Mouse (Mus musculus): ENCODE measurements around the gene Dpp4. TPM values are rescaled to one million over a fixed set of nuclear protein-coding genes. Genes with fewer than 3 reads are reported as not detected.

Gene Dpp4
- polyA plus RNA-seq, 1 experiment from 2014 or later, result 0.88 TPM

DNA sequence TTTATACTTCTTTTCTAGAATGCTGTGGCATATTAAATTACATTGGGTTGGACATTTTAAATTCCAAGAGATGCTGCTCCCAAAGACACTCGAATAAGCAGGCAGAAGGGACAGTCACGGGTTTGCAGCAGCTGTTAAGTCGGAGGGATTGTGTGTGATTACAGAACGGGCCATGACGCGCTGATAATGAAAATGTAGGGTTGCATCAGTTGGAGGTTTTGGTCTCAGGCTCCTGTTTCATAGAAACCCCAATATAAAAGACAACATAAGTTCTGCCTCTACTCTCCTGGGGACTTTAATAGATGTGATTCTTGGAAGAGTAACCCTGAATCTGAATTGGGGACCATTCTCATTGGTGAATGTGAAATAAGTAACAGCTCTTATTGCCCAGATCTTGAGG lies 38.3 kb upstream of the Dpp4 start:
- Histone ChIP-seq H3K27me3 (ENCODE audit: control insufficient read depth, insufficient read depth, low read length) (no peaks in the 10 kb centered on the region), H3K4me3 (ENCODE audit: low read depth, low read length) (no peak overlapping the region), H3K4me2 (ENCODE audit: low read depth, low read length) (no peak overlapping the region), H3K4me1 (ENCODE audit: control insufficient read depth, insufficient read depth, low read length) (no peaks in the 10 kb centered on the region), H3K9me3 (replicated peaks; ENCODE audit: control insufficient read depth, low read length) (no peaks in the 10 kb centered on the region), H3K36me3 (replicated peaks; ENCODE audit: control insufficient read depth, insufficient read depth, low read depth, low read length) (no peaks in the 10 kb centered on the region), H3K27ac (replicated peaks; ENCODE audit: low read depth, low read length) (no peak overlapping the region), H3K9ac (replicated peaks; ENCODE audit: low read length) (no peak overlapping the region)
- DNase-seq (ENCODE audit: low spot score), result no peak
- ATAC-seq (replicated peaks; ENCODE audit: insufficient number of reproducible peaks, low FRiP score, low TSS enrichment, low read depth), result no peak
- 89% methylated on average over 6 of the region's 6 CpGs for WGBS

DNA sequence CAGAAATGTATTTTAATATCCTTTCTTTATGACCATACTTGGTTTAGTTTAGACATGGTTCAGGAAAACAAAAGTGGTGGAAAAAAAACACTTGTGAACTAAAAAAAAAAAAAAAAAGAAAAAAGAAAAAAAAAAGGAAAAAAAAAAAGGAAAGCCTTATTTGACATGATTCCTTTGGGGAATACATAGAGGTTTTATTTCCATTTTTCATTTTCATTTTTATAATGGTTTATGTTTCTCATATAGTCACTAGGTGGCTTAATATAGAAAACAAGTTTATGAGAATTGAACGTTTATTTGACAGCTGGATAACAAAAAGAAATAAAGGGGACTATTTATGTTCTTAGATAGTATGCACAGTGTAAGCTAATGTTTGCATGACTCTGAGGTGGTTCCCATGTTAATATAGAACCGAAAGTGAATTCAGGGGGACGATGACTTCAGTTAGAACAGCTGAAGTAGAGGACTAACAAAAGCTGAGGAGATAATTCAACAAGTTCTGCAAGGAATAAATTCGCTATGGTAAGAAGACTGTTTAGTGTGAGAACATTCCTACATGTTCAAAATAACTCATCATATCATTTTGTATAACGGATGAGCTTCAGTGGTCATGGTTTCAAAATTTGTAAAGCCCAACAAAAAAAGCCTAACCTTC lies 37.8 kb upstream of the Dpp4 start:
- H3K36me3 ChIP-seq (replicated peaks; ENCODE audit: control insufficient read depth, insufficient read depth, low read depth, low read length), result no peaks in the 10 kb centered on the region
- H3K27ac ChIP-seq (replicated peaks; ENCODE audit: low read depth, low read length), result no peak overlapping the region
- H3K9me3 ChIP-seq (replicated peaks; ENCODE audit: control insufficient read depth, low read length), result no peaks in the 10 kb centered on the region
- H3K4me1 ChIP-seq (ENCODE audit: control insufficient read depth, insufficient read depth, low read length), result no peaks in the 10 kb centered on the region
- H3K4me3 ChIP-seq (ENCODE audit: low read depth, low read length), result no peak overlapping the region
- ATAC-seq (replicated peaks; ENCODE audit: insufficient number of reproducible peaks, low FRiP score, low TSS enrichment, low read depth) (no peak), DNase-seq (ENCODE audit: low spot score) (no peak)
- no peaks in the 10 kb centered on the region for H3K27me3 ChIP-seq (ENCODE audit: control insufficient read depth, insufficient read depth, low read length)
- no peak overlapping the region for H3K9ac ChIP-seq (replicated peaks; ENCODE audit: low read length)
- no peak overlapping the region for H3K4me2 ChIP-seq (ENCODE audit: low read depth, low read length)
- WGBS, result 89% methylated on average over 5 of the region's 5 CpGs

DNA sequence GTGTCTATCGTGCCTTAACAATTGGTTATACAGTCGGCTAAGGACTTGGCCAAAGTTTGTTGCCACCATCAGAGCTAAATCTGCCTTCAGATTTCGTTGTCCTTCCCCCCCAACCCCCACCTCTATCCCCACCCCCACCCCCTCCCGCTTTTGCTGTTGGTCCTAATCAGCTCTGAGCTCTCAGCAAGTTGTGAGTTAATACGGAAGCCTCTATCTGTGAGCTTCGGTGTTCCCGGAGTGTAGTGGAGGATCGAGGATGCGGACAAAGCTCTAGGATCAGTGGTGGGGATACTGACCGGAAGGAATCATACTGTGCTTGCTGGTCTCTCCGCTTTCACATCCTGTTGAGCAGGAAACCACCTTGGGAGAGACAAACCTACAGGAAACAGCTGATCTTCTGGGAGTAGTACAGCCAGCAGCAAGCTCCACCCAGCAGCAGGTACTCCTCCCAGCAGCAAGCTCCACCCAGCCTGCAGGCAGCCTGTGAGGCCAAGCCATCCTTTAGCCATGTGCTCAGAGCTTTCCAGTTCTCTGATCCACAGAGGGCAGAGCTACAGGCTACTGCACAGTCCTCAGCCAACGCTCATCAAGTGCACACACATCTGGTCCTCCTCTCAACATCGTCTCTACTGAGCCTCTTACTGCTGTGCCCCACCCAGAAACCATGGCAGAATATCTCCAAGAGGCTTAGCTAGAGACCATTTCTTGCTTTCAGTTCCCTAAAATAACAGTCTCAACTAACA lies 28.9 kb upstream of the Dpp4 start:
- 54% methylated on average over 13 of the region's 13 CpGs for WGBS

DNA sequence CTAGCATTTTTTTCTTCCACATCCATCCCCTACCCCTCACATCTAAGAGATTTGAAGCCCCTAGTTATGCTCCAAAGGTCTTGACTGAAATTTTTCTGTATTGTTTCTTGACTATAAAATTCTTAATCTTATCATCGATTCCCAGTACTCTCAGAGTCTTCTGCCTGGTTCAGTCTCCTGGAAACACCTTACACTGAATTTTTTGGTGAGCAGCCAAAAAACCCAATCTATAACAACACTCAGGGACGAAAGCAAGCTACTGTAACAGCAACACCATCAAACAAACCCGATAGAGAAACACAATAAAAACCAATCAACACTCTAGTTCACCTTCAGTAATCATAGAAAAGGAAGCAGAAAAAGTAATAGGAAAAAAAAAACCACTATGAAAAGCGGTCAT lies 28.1 kb upstream of the Dpp4 start:
- Histone ChIP-seq H3K9ac (replicated peaks; ENCODE audit: low read length) (no peak overlapping the region), H3K4me2 (ENCODE audit: low read depth, low read length) (no peak overlapping the region), H3K9me3 (replicated peaks; ENCODE audit: control insufficient read depth, low read length) (no peaks in the 10 kb centered on the region), H3K4me1 (ENCODE audit: control insufficient read depth, insufficient read depth, low read length) (no peaks in the 10 kb centered on the region), H3K4me3 (ENCODE audit: low read depth, low read length) (no peak overlapping the region), H3K27ac (replicated peaks; ENCODE audit: low read depth, low read length) (no peak overlapping the region), H3K27me3 (ENCODE audit: control insufficient read depth, insufficient read depth, low read length) (no peaks in the 10 kb centered on the region), H3K36me3 (replicated peaks; ENCODE audit: control insufficient read depth, insufficient read depth, low read depth, low read length) (no peaks in the 10 kb centered on the region)
- ATAC-seq (replicated peaks; ENCODE audit: insufficient number of reproducible peaks, low FRiP score, low TSS enrichment, low read depth) (no peak), DNase-seq (ENCODE audit: low spot score) (no peak)
- 88% methylated on average over 4 of the region's 4 CpGs for WGBS

More for the DNA sequence above, 28.9 kb upstream of the Dpp4 start:
- Histone ChIP-seq H3K4me3 (ENCODE audit: low read depth, low read length) (no peak overlapping the region), H3K27me3 (ENCODE audit: control insufficient read depth, insufficient read depth, low read length) (no peaks in the 10 kb centered on the region), H3K4me1 (ENCODE audit: control insufficient read depth, insufficient read depth, low read length) (no peaks in the 10 kb centered on the region), H3K4me2 (ENCODE audit: low read depth, low read length) (no peak overlapping the region), H3K9me3 (replicated peaks; ENCODE audit: control insufficient read depth, low read length) (no peaks in the 10 kb centered on the region), H3K27ac (replicated peaks; ENCODE audit: low read depth, low read length) (no peak overlapping the region), H3K36me3 (replicated peaks; ENCODE audit: control insufficient read depth, insufficient read depth, low read depth, low read length) (no peaks in the 10 kb centered on the region), H3K9ac (replicated peaks; ENCODE audit: low read length) (no peak overlapping the region)
- no peak for DNase-seq (ENCODE audit: low spot score)
- ATAC-seq (replicated peaks; ENCODE audit: insufficient number of reproducible peaks, low FRiP score, low TSS enrichment, low read depth), result peak; percentile 56; the same call in 1 of the 2 replicates

GRCm38 (mm10) chr2:62431245-62431795 lies 19.3 kb upstream of the Dpp4 start:
- Histone ChIP-seq H3K9me3 (replicated peaks; ENCODE audit: control insufficient read depth, low read length) (no peaks in the 10 kb centered on the region), H3K4me3 (ENCODE audit: low read depth, low read length) (no peak overlapping the region), H3K4me2 (ENCODE audit: low read depth, low read length) (no peak overlapping the region), H3K27ac (replicated peaks; ENCODE audit: low read depth, low read length) (no peak overlapping the region), H3K27me3 (ENCODE audit: control insufficient read depth, insufficient read depth, low read length) (no peaks in the 10 kb centered on the region), H3K4me1 (ENCODE audit: control insufficient read depth, insufficient read depth, low read length) (no peaks in the 10 kb centered on the region), H3K9ac (replicated peaks; ENCODE audit: low read length) (no peak overlapping the region), H3K36me3 (replicated peaks; ENCODE audit: control insufficient read depth, insufficient read depth, low read depth, low read length) (no peaks in the 10 kb centered on the region)
- 85% methylated on average over 8 of the region's 8 CpGs for WGBS
- ATAC-seq (replicated peaks; ENCODE audit: insufficient number of reproducible peaks, low FRiP score, low TSS enrichment, low read depth) (no peak), DNase-seq (ENCODE audit: low spot score) (no peak)

DNA sequence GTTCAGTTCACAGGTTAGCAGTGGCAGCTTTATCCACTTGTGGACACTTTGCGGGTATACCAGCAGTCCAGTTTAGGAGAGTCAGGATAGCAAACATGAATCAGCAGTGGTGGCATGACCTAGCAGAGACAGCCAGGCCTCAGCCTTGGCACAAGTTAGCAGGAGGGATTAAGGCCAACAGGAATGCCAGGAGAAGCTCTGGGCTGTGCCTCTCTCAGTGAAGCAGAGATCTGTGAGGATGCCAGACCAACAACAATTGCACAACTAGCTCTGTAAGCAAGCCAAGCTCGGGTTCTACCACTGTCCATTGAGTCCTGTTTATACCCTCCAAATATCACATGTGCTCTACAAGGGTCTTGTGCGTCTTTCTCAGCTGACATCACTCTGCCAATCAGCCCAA lies 13.9 kb upstream of the Dpp4 start:
- no peak overlapping the region for H3K9ac ChIP-seq (replicated peaks; ENCODE audit: low read length)
- no peaks in the 10 kb centered on the region for H3K36me3 ChIP-seq (replicated peaks; ENCODE audit: control insufficient read depth, insufficient read depth, low read depth, low read length)
- no peak overlapping the region for H3K27ac ChIP-seq (replicated peaks; ENCODE audit: low read depth, low read length)
- ATAC-seq (replicated peaks; ENCODE audit: insufficient number of reproducible peaks, low FRiP score, low TSS enrichment, low read depth) (no peak), DNase-seq (ENCODE audit: low spot score) (no peak)
- H3K4me2 ChIP-seq (ENCODE audit: low read depth, low read length), result no peak overlapping the region
- 89% methylated on average over 3 of the region's 3 CpGs for WGBS
- no peaks in the 10 kb centered on the region for H3K27me3 ChIP-seq (ENCODE audit: control insufficient read depth, insufficient read depth, low read length)
- no peaks in the 10 kb centered on the region for H3K9me3 ChIP-seq (replicated peaks; ENCODE audit: control insufficient read depth, low read length)
- no peaks in the 10 kb centered on the region for H3K4me1 ChIP-seq (ENCODE audit: control insufficient read depth, insufficient read depth, low read length)
- no peak overlapping the region for H3K4me3 ChIP-seq (ENCODE audit: low read depth, low read length)

GRCm38 (mm10) chr2:62423343-62423776 lies 11.3 kb upstream of the Dpp4 start:
- H3K4me2 ChIP-seq (ENCODE audit: low read depth, low read length), result no peak overlapping the region
- no peaks in the 10 kb centered on the region for H3K27me3 ChIP-seq (ENCODE audit: control insufficient read depth, insufficient read depth, low read length)
- ATAC-seq (replicated peaks; ENCODE audit: insufficient number of reproducible peaks, low FRiP score, low TSS enrichment, low read depth) (no peak), DNase-seq (ENCODE audit: low spot score) (no peak)
- H3K36me3 ChIP-seq (replicated peaks; ENCODE audit: control insufficient read depth, insufficient read depth, low read depth, low read length), result no peaks in the 10 kb centered on the region
- H3K27ac ChIP-seq (replicated peaks; ENCODE audit: low read depth, low read length), result no peak overlapping the region
- no peak overlapping the region for H3K4me3 ChIP-seq (ENCODE audit: low read depth, low read length)
- H3K9me3 ChIP-seq (replicated peaks; ENCODE audit: control insufficient read depth, low read length), result no peaks in the 10 kb centered on the region
- 48% methylated on average over 4 of the region's 4 CpGs for WGBS
- no peak overlapping the region for H3K9ac ChIP-seq (replicated peaks; ENCODE audit: low read length)
- H3K4me1 ChIP-seq (ENCODE audit: control insufficient read depth, insufficient read depth, low read length), result no peaks in the 10 kb centered on the region
